8 mouse cellular contexts compared by ENCODE assay signal in genomic region chr17:25785281-25785745, GRCm38 (mm10). TPM values are rescaled to one million over a fixed set of nuclear protein-coding genes. Genes with fewer than 3 reads are reported as not detected.
DNase-seq lines count a peak whose midpoint lies in the region; ATAC-seq lines count a peak whose summit lies in the region.

TSS of gene Haghl (minus strand) at chr17:25785673.

- peak; percentile 77 for ATAC-seq in hindbrain, embryonic 12.5 days (ENCODE audit: low FRiP score)

- peak within 1 kb of the TSS; percentile 82 for H3K9ac ChIP-seq in hindbrain, embryonic 12.5 days

- peak within 1 kb of the TSS; percentile 68 for H3K4me3 ChIP-seq in hindbrain, embryonic 12.5 days

- peak; percentile 91 for DNase-seq in Muller cell, postnatal 12 days (ENCODE audit: inconsistent ontology term)
- DNase-seq in cerebellum, adult 9-11 months: peak; percentile 97
- DNase-seq in frontal cortex, postnatal 10 days (ENCODE audit: low spot score in 2 of 2): peak; percentile 90 to 95
- peak; percentile 98 to 99 for DNase-seq in layer of hippocampus, postnatal 14 days (ENCODE audit: low spot score in 2 of 2)
- DNase-seq in lung, postnatal 14 days: peak; percentile 97
- DNase-seq in retina, adult 2 months (ENCODE audit: low read depth, low spot score): peak; percentile 90
- DNase-seq in thymus, postnatal 36 days: peak; percentile 92 to 94

- peaks cover 65% of the 10 kb centered on the region for H3K36me3 ChIP-seq in hindbrain, embryonic 12.5 days

- H3K9me3 ChIP-seq in hindbrain, embryonic 12.5 days (replicated peaks): no peaks in the 10 kb centered on the region

- WGBS in hindbrain, embryonic 12.5 days: under 1% methylated on average over 23 of the region's 23 CpGs

- H3K27ac ChIP-seq in hindbrain, embryonic 12.5 days: peak within 1 kb of the TSS; percentile 93

- H3K4me1 ChIP-seq in hindbrain, embryonic 12.5 days: peaks cover 23% of the 10 kb centered on the region

- H3K4me2 ChIP-seq in hindbrain, embryonic 12.5 days (replicated peaks): peak within 1 kb of the TSS; percentile 79

- H3K27me3 ChIP-seq in hindbrain, embryonic 12.5 days: no peaks in the 10 kb centered on the region

RNA-seq across cellular contexts. Expression of gene Haghl, which starts in this region (rescaled TPM):
- polyA plus RNA-seq in hindbrain, embryonic 12.5 days (2016; fragmentation: Nextera tagmentation; extraction: Ambion mirVana): 98.4 and 105 TPM in 2 replicates
- 100 to 1,000 TPM; 125 to 128 TPM for total RNA-seq in layer of hippocampus, postnatal 14 days (2021)

Comparison
In these comparisons a context has a peak if more than half of its experiments do, and no peak if none do; other contexts are left out.
1. Peak in every context shown above with its lines: DNase-seq, ATAC-seq, H3K4me3 ChIP-seq and H3K27ac ChIP-seq.